In the genomic region with DNA sequence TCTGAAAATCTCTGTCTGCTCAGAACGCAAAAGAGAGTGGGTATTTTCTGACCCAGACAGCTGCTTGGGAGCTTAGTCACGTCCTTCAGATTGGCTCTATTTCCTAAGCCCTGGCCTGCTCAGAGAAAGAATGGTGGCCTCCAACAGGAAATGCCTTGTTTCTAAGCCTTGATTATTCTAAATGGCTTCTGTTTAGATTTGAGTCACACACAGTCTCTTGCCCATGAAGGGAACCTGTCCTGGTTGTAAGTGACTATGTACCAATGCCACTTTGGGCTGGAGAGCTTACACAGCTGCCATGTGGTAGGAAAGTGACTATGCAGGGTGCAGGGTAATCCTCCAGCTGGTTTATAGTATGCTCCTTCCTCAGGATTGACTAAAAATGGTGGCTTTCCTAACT, we compare ENCODE assay signal across 10 mouse cellular contexts.
DNase-seq lines count a peak whose midpoint lies in the region; ATAC-seq and TF ChIP-seq lines count a peak whose summit lies in the region.
"Had no signal": no experiment of that assay in that cellular context is flagged by ENCODE, and none has a peak within 500 bp of the region (broad histone marks: within the 10 kb centered on the region; RNA-seq: fewer than 3 reads in every experiment).

No protein-coding gene starts in this region.

- ATAC-seq in heart, embryonic 13.5 days (ENCODE audit: extremely low read depth, insufficient number of reproducible peaks, low FRiP score, low TSS enrichment): no peak
- ATAC-seq in midbrain, embryonic 16.5 days: peak; percentile 33
- ATAC-seq in megakaryocyte, adult 5-6 weeks (ENCODE audit: poor library complexity, severe bottlenecking): no peak

- H3K27me3 ChIP-seq in heart, embryonic 13.5 days (replicated peaks): no peaks in the 10 kb centered on the region
- no peaks in the 10 kb centered on the region for H3K27me3 ChIP-seq in midbrain, embryonic 16.5 days (ENCODE audit: control insufficient read depth, insufficient read depth, low read depth, low read length)

- no peaks in the 10 kb centered on the region for H3K36me3 ChIP-seq in heart, embryonic 13.5 days
- H3K36me3 ChIP-seq in midbrain, embryonic 16.5 days (ENCODE audit: control insufficient read depth, insufficient read depth, low read length): no peaks in the 10 kb centered on the region

- no peak overlapping the region for H3K4me2 ChIP-seq in heart, embryonic 13.5 days
- no peak overlapping the region for H3K4me2 ChIP-seq in midbrain, embryonic 16.5 days (ENCODE audit: low read length)

- DNase-seq in left cerebral cortex, adult 2 months (ENCODE audit: extremely low spot score in 1 of 2, low spot score in 2 of 2): no peak
- no peak for DNase-seq in left cerebral cortex, adult 8-10 months (ENCODE audit: low spot score in 2 of 2)
- DNase-seq in left cerebral cortex, adult 18-20 months (ENCODE audit: low spot score in 2 of 2): no peak
- no peak for DNase-seq in embryo, embryonic 9.5 days (ENCODE audit: extremely low spot score)
- DNase-seq: embryo, embryonic 11 days had no signal

- TF ChIP-seq CTCF in left cerebral cortex, adult 2 months (IDR thresholded peaks at IDR 0.05): no peak; the same call in 1 of the 2 replicates

- no peaks in the 10 kb centered on the region for H3K9me3 ChIP-seq in heart, embryonic 13.5 days
- no peaks in the 10 kb centered on the region for H3K9me3 ChIP-seq in midbrain, embryonic 16.5 days (replicated peaks; ENCODE audit: control insufficient read depth, low read length, poor library complexity, severe bottlenecking)

- H3K9ac ChIP-seq in heart, embryonic 13.5 days: no peak overlapping the region
- no peak overlapping the region for H3K9ac ChIP-seq in midbrain, embryonic 16.5 days (ENCODE audit: low read depth, low read length)

- H3K4me1 ChIP-seq in brown adipose tissue, adult 24 weeks (ENCODE audit: control insufficient read depth, insufficient read depth, insufficient read length, low read length): peaks cover 23% of the 10 kb centered on the region
- peaks cover 60% of the 10 kb centered on the region for H3K4me1 ChIP-seq in heart, embryonic 13.5 days
- peaks cover 18% of the 10 kb centered on the region for H3K4me1 ChIP-seq in midbrain, embryonic 16.5 days (ENCODE audit: control insufficient read depth, insufficient read depth, low read length)

- no peak overlapping the region for H3K4me3 ChIP-seq in left cerebral cortex, adult 2 months
- H3K4me3 ChIP-seq in brown adipose tissue, adult 24 weeks (ENCODE audit: insufficient read depth, low read depth, low read length): no peak overlapping the region
- H3K4me3 ChIP-seq in heart, embryonic 13.5 days: no peak overlapping the region
- no peak overlapping the region for H3K4me3 ChIP-seq in midbrain, embryonic 16.5 days (ENCODE audit: low read depth, low read length)

- intact Hi-C loops in left cerebral cortex, adult 2 months (cut with DNase I): no loop called here

- 64% methylated on average over 2 of the region's 2 CpGs for WGBS in heart, embryonic 13.5 days
- WGBS in midbrain, embryonic 16.5 days: 15% methylated on average over 2 of the region's 2 CpGs

- peak overlapping the region; percentile 42 for H3K27ac ChIP-seq in left cerebral cortex, adult 2 months
- peak overlapping the region; percentile 86 for H3K27ac ChIP-seq in brown adipose tissue, adult 24 weeks (replicated peaks; ENCODE audit: low read depth, low read length)
- H3K27ac ChIP-seq in heart, embryonic 13.5 days (replicated peaks): peak overlapping the region; percentile 6; the same call in 1 of the 2 replicates
- peak overlapping the region; percentile 59 for H3K27ac ChIP-seq in midbrain, embryonic 16.5 days (ENCODE audit: low read length)
- H3K27ac ChIP-seq: kidney, postnatal 0 days had no signal

Comparison
In these comparisons a context has a peak if more than half of its experiments do, and no peak if none do; other contexts are left out.
1. H3K27ac ChIP-seq: peak in every context shown above with its lines; median percentile 86 in brown adipose tissue, adult 24 weeks; 59 in midbrain, embryonic 16.5 days; 42 in left cerebral cortex, adult 2 months; 6 in heart, embryonic 13.5 days.